Mouse (Mus musculus) Patski (cell line): ENCODE measurements around the gene Fbxo8. TPM values are rescaled to one million over a fixed set of nuclear protein-coding genes. Genes with fewer than 3 reads are reported as not detected.

Experiments used
- ATAC-seq: fragments of 100-300 bp; one replicate; pipeline ENCODE4 v1.8.0; 2021
- CTCF ChIA-PET: fragments of 350-600 bp; sonication (Branson Sonifier 250); formaldehyde crosslinking; loops from one replicate; lab custom pipeline; 2022; ENCODE audit warnings: inconsistent platforms; lab: Charles Lee
- POLR2A ChIA-PET: fragments of 350-600 bp; sonication (Branson Sonifier 250); formaldehyde crosslinking; loops from one replicate; lab custom pipeline; 2022; ENCODE audit warnings: antibody characterized with exemption, inconsistent platforms; lab: Charles Lee
- DNase-seq: peaks from one replicate; pipeline ENCODE4 v3.0.0-alpha.2; 2011; ENCODE audit warnings: low read depth, low spot score
- H3K27me3 ChIP-seq: fragments of 371-371 bp; one replicate; pipeline ENCODE4 v1.5.1; 2021
- CTCF ChIP-seq: fragments of 100-300 bp; IDR thresholded peaks from one replicate; pipeline ENCODE4 v1.5.1; 2021
- in situ Hi-C: fragments of 300-500 bp; cut with MboI; formaldehyde crosslinking; loops from 3 replicates; pipeline ENCODE4 v1.11.1; 2018; ENCODE audit warnings: low pct_unique_long_range_greater_than_20kb, mixed read lengths
- polyA plus RNA-seq: library from polyadenylated mRNA; unstranded; gene quantifications from one replicate; pipeline ENCODE4 v1.2.3, GENCODE M21; 2021

The Fbxo8 gene
- polyA plus RNA-seq, 1 experiment from 2014 or later: 45.3 TPM

DNA sequence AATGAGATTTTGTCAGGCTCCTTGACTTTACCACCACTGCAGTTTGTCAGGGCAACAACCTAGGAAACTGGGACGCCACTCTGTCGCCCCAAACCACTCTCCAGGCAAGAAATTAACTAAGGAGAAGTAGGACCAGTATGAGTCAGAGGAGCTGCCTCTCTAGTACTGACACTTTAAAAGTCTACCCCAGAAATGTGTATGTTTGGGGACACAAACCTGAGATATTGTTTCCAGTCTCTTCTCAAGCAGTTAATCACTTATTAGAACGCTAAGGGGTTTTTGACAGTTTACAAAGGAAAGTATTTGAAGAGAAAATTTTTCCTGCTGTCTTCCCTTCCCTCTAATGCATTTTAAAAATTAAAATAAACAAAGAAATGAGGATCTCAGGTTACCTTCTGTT lies 55.6 kb downstream of the Fbxo8 start:
- POLR2A ChIA-PET: no interaction called here
- in situ Hi-C loops: loop anchor here (5.0 to 25.0 kb wide), 2 partner anchors 69 to 544 kb away; no protein-coding TSS in a partner anchor
- ATAC-seq (no peak), DNase-seq (no peak)
- CTCF ChIA-PET: interaction anchor here (1.4 kb wide), 1 partner anchor 9 kb away, joined by 5 read pairs; no protein-coding TSS in a partner anchor
- TF ChIP-seq CTCF: no peak
- peaks cover 31% of the 10 kb centered on the region for H3K27me3 ChIP-seq

DNA sequence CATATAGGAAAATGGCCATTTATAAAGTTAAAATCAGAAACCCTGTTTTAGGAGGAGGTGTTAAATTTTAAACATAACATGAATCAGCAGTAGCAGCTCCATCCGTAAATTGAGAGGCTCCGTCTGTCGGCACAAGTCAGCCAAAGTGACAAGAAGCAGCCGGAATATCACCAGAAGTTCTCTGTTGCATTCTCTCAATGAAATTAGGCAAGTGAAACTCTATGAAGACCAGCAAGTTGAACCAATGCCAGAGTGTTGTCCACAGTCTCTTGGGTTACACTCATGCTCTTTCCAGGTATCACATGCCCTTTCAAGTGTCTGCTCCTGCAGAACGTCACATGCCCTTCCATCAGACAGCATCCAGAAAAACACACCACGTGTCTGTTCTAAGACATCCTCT lies 60.8 kb downstream of the Fbxo8 start:
- ChIA-PET POLR2A (no interaction called here), CTCF (no interaction called here)
- DNase-seq (no peak), ATAC-seq (no peak)
- H3K27me3 ChIP-seq: peaks cover 39% of the 10 kb centered on the region
- no peak for TF ChIP-seq CTCF
- in situ Hi-C loops: loop anchor here (25.0 kb wide), 1 partner anchor 549 kb away; no protein-coding TSS in a partner anchor

DNA sequence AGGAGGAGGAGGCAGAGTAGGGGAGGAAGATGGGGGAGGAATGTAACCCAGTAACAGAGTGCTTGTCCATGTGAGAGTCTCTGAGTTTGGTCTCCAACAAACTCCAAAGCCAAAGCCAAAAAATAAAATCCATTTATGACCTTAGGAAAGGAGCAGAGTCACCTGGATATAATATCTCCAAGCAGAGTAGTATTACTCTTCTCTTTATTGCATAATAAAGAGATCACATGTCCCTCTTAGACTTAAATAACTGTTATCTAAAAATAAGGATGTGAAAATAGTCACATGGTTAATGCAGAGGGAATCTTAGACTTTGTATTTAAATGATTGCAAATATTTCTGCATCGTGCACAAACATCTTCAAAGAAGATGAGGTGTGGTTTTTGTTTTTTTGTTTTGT lies 63.3 kb downstream of the Fbxo8 start:
- ChIA-PET CTCF (interaction anchor here (2.4 kb wide), 1 partner anchor 86 kb away, joined by 13 read pairs; no protein-coding TSS in a partner anchor), POLR2A (interaction anchor here (0.6 kb wide), 1 partner anchor 1416 kb away, joined by 5 read pairs; no protein-coding TSS in a partner anchor)
- TF ChIP-seq CTCF: no peak
- in situ Hi-C loops: loop anchor here (25.0 kb wide), 1 partner anchor 552 kb away; no protein-coding TSS in a partner anchor
- DNase-seq (no peak), ATAC-seq (no peak)
- peaks cover 47% of the 10 kb centered on the region for H3K27me3 ChIP-seq

DNA sequence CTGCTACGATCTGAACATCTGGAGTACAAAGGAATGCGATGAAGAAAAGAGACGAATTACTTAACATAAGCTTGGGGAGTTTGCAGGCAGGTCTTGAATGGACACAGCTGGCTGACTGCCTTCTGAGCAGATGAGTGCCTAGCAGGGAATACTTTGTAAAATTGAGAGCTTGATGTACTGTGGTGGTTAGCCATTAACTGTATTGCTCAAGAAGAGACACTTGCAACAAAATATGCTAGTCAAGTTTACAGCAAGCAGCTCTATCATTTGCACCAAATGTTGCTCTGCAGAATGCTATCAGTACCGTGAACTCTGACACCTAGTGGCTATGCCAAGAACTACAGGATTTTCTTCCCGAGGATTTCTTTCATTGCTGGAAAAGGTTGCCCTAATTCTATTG lies 64.1 kb downstream of the Fbxo8 start:
- peaks cover 46% of the 10 kb centered on the region for H3K27me3 ChIP-seq
- CTCF ChIA-PET: interaction anchor here (0.6 to 2.5 kb wide), 17 partner anchors 9 to 110 kb away, joined by 3 to 21 read pairs (median 7); no protein-coding TSS in a partner anchor
- ATAC-seq (peak; percentile 83), DNase-seq (peak; percentile 9)
- peak; percentile 78 for TF ChIP-seq CTCF
- POLR2A ChIA-PET: no interaction called here
- in situ Hi-C loops: loop anchor here (25.0 kb wide), 1 partner anchor 553 kb away; no protein-coding TSS in a partner anchor

DNA sequence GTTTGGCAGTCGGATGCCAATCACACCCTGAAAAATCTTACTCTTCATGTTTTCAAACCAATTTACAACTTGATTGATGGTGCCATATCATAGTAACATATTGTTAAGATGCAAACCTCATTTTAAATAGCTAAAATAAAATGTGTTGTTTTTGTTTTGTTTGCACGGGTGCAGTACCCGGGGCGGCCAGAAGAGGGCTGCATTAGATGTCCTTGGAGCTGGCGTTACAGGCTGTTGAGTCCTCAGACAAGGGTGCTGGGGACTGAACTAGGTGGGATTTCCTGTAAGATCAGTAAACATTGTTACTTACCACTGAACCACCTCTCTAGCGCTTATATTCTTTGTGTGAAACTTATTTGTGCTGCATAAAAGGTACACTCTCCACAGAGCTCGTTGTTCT lies 65.4 kb downstream of the Fbxo8 start:
- in situ Hi-C loops: loop anchor here (25.0 kb wide), 1 partner anchor 554 kb away; no protein-coding TSS in a partner anchor
- DNase-seq (no peak), ATAC-seq (no peak)
- peaks cover 51% of the 10 kb centered on the region for H3K27me3 ChIP-seq
- TF ChIP-seq CTCF: peak; percentile 90
- ChIA-PET CTCF (interaction anchor here (0.9 to 2.5 kb wide), 14 partner anchors 8 to 95 kb away, joined by 3 to 21 read pairs (median 8); no protein-coding TSS in a partner anchor), POLR2A (no interaction called here)

DNA sequence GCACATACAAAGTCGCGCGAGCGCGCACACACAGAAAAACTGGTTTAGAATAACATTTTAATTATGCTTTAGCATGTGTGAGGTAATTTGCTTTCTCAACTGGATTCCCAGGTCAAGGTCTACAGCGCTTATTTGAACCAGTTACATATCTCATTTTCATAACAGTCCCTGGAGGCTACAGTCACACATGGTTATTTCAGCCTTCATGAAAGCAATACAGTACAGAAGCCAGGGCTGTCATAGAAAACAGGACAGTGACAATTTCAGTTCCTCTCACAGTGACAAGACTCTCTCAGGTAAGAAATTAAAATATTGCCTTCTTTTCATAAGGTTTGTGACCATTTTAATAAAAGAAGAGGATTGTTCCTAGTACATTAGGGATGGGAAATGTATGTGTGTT lies 66.4 kb downstream of the Fbxo8 start:
- ATAC-seq (no peak), DNase-seq (no peak)
- no peak for TF ChIP-seq CTCF
- in situ Hi-C loops: loop anchor here (25.0 kb wide), 1 partner anchor 555 kb away; no protein-coding TSS in a partner anchor
- H3K27me3 ChIP-seq: peaks cover 55% of the 10 kb centered on the region
- CTCF ChIA-PET: no interaction called here
- POLR2A ChIA-PET: no interaction called here

DNA sequence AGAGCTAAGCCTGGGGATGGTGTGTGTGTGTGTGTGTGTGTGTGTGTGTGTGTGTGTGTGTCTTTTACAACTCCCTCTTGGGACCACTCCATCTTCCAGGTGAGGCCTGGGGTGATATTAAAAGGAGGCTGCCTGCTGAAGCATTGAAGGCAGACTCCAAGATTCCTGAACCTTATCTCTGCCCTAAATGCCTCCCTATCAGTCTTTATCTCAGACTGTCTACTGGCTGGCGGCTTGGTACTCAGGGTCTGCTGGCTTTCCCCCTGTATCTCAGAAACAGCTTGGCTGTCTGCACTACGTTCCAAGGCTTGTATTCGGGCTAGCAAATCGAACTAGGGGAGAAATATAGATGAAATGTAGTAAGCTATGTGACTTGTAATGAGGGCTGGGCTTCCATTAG lies 68.2 kb downstream of the Fbxo8 start:
- ChIA-PET POLR2A (no interaction called here), CTCF (interaction anchor here (1.4 kb wide), 1 partner anchor 11 kb away, joined by 3 read pairs; no protein-coding TSS in a partner anchor)
- TF ChIP-seq CTCF: no peak
- in situ Hi-C loops: loop anchor here (25.0 kb wide), 1 partner anchor 557 kb away; no protein-coding TSS in a partner anchor
- ATAC-seq (no peak), DNase-seq (no peak)
- peaks cover 54% of the 10 kb centered on the region for H3K27me3 ChIP-seq

DNA sequence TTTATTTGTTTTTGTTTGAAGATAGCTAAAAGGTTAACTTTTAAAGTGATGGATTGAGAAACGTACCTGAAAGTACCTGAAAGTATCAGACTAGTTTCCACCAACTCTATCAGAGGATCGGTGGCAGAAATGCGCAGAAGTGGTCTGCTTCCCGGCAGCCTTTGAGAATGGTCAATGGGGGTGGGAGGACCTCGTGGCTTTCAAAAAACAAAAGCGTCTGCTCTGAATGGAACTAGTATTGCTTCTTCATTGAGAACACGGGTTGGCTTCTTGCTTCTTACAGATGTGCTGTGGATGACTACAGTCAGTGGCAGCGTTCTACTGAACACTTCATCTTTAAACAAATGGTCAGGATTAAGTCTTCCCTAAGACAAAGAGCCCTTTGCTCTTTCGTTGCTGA lies 68.7 kb downstream of the Fbxo8 start:
- ChIA-PET CTCF (no interaction called here), POLR2A (no interaction called here)
- in situ Hi-C loops: loop anchor here (25.0 kb wide), 1 partner anchor 557 kb away; no protein-coding TSS in a partner anchor
- DNase-seq: no peak
- TF ChIP-seq CTCF: no peak
- no peak for ATAC-seq
- peaks cover 51% of the 10 kb centered on the region for H3K27me3 ChIP-seq

DNA sequence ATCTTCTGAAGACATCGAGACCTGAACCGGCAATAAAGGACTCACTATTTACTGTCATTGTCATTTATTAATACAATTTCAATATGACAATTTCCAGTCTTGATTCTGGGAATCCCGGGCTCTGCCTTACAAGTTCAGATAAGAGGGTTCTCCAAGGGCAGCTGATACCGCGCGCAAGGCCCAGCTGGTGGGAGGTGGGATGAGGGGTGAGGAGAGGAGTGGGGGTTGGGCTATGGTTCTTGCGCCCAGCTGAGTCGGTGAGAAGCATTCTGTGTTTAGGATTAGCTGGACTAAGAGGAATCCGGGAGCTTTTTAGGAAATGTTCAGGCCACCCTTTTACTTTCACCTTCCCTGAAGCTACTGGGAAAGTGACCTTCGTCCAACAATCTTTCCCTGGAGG lies 69.8 kb downstream of the Fbxo8 start:
- H3K27me3 ChIP-seq: peaks cover 51% of the 10 kb centered on the region
- ChIA-PET POLR2A (no interaction called here), CTCF (no interaction called here)
- ATAC-seq: no peak
- TF ChIP-seq CTCF: no peak
- in situ Hi-C loops: loop anchor here (25.0 kb wide), 1 partner anchor 558 kb away; no protein-coding TSS in a partner anchor
- no peak for DNase-seq

DNA sequence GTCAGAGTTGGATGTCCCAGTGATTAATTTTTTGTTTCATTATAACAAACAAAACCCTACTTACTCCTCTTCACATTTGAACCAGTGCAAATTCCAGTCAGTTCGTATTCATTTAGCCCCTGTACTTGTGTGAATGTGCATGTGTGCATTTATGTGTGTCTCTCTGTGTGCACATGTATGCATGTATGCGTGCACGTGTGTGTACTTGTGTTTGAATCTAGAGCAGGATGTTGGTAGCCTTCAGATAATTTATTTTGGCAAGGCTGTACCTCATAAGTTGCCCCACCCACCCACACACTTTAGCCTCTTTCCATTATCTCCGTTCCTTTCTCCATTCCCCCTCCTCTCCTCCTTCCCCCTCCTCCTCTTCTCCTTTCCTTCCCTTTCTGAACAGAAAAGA lies 70.2 kb downstream of the Fbxo8 start:
- in situ Hi-C loops: loop anchor here (25.0 kb wide), 1 partner anchor 559 kb away; no protein-coding TSS in a partner anchor
- TF ChIP-seq CTCF: no peak
- peaks cover 51% of the 10 kb centered on the region for H3K27me3 ChIP-seq
- ChIA-PET POLR2A (no interaction called here), CTCF (no interaction called here)
- DNase-seq (no peak), ATAC-seq (no peak)

DNA sequence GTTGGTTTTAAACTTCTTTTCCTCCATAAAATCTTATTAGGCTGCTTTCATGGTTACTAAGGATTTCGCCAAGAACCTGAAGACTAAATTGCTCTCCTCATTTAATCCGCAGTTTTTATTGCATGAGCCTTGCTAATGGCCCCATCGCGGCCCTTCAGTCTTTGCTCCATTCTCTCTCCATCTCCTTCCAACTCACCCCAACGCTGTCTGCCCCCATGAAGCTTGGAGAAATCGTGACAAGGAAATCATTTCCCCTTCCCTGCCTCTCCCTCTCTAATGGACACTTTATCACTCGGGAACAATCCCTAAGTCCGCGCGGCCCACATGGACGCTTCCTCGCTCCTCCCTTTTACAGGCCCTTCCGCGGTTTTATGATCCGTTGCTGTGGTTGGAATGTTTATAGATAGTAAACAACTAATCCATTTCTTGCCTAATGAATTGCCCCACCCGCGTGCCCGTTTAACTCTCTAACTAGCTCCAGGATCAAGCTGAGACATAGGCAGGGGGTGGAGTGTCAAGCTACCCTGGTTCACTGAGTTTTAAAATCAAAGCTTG lies 71.7 kb downstream of the Fbxo8 start:
- ATAC-seq (no peak), DNase-seq (no peak)
- in situ Hi-C loops: loop anchor here (25.0 kb wide), 1 partner anchor 560 kb away; no protein-coding TSS in a partner anchor
- no peak for TF ChIP-seq CTCF
- ChIA-PET CTCF (no interaction called here), POLR2A (no interaction called here)
- peaks cover 46% of the 10 kb centered on the region for H3K27me3 ChIP-seq
